Mouse (Mus musculus): ENCODE results near the gene Kdm2a.

Kdm2a gene

GRCm38 (mm10) chr19:4296611-4297010 lies 101.5 kb downstream of the Kdm2a start:
- DNase-seq: no peak

GRCm38 (mm10) chr19:4295391-4295790 lies 102.7 kb downstream of the Kdm2a start:
- DNase-seq: no peak

GRCm38 (mm10) chr19:4294381-4295097 lies 103.5 kb downstream of the Kdm2a start:
- DNase-seq: no peak

- no peak for DNase-seq
These were observed 106.9 kb downstream of the Kdm2a start for GRCm38 (mm10) chr19:4291161-4291560.

GRCm38 (mm10) chr19:4290749-4291148 lies 107.3 kb downstream of the Kdm2a start:
- DNase-seq: no peak

- DNase-seq: no peak
These were observed 114.4 kb downstream of the Kdm2a start for GRCm38 (mm10) chr19:4283653-4284052.

GRCm38 (mm10) chr19:4282898-4283553 lies 115.1 kb downstream of the Kdm2a start, which contains the start of gene Ankrd13d:
Ankrd13d (minus strand) TSS chr19:4283137.
- DNase-seq: peak; percentile 84

GRCm38 (mm10) chr19:4280425-4280824 lies 117.7 kb downstream of the Kdm2a start:
- DNase-seq: no peak

GRCm38 (mm10) chr19:4279487-4279886 lies 118.6 kb downstream of the Kdm2a start:
- DNase-seq: no peak

GRCm38 (mm10) chr19:4270972-4271371 lies 127.1 kb downstream of the Kdm2a start:
- DNase-seq: no peak

- DNase-seq: peak; percentile 24
These were observed 127.9 kb downstream of the Kdm2a start for GRCm38 (mm10) chr19:4270187-4270586.

- DNase-seq: peak; percentile 80
These were observed 129.3 kb downstream of the Kdm2a start, which contains the start of gene Ssh3 for GRCm38 (mm10) chr19:4268566-4269361. Ssh3 (minus strand) TSS chr19:4269180.

- DNase-seq: no peak
These were observed 132.1 kb downstream of the Kdm2a start for GRCm38 (mm10) chr19:4265956-4266355.
